Mouse (Mus musculus) neural tube, embryonic 12.5 days (tissue): ENCODE results near the gene Fcor. TPM values are rescaled to one million over a fixed set of nuclear protein-coding genes. Genes with fewer than 3 reads are reported as not detected.
A peak's percentile ranks its signal among the peaks of the same experiment; 100 is the strongest.

Experiments used
- ATAC-seq: fragments of 200-750 bp; cut with Nextera tagmentation; 2 replicates; pipeline ENCODE4 v1.8.0; 2017; ENCODE audit warnings: low read depth, mild to moderate bottlenecking, moderate TSS enrichment, moderate library complexity; ENCODE audit not compliant: low FRiP score
- H3K27ac ChIP-seq: fragments of 300-500 bp; sonication (generic); 2 replicates; pipeline ENCODE4 v1.5.1; 2016
- H3K27me3 ChIP-seq: fragments of 300-500 bp; sonication (generic); replicated peaks from 2 replicates; pipeline ENCODE4 v1.6.1; 2016; ENCODE audit warnings: mild to moderate bottlenecking
- H3K36me3 ChIP-seq: fragments of 300-500 bp; sonication (generic); 2 replicates; pipeline ENCODE4 v1.6.1; 2016; ENCODE audit warnings: mild to moderate bottlenecking
- H3K4me1 ChIP-seq: fragments of 300-500 bp; sonication (generic); 2 replicates; pipeline ENCODE4 v1.6.1; 2016
- H3K4me2 ChIP-seq: fragments of 300-500 bp; sonication (generic); replicated peaks from 2 replicates; pipeline ENCODE4 v1.6.1; 2016; ENCODE audit warnings: mild to moderate bottlenecking
- H3K4me3 ChIP-seq: fragments of 300-500 bp; sonication (generic); 2 replicates; pipeline ENCODE4 v1.5.1; 2016
- H3K9ac ChIP-seq: fragments of 300-500 bp; sonication (generic); 2 replicates; pipeline ENCODE4 v1.6.1; 2016; ENCODE audit warnings: mild to moderate bottlenecking
- H3K9me3 ChIP-seq: fragments of 300-500 bp; sonication (generic); 2 replicates; pipeline ENCODE4 v1.6.1; 2016; ENCODE audit warnings: mild to moderate bottlenecking
- WGBS: fragments of 180-500 bp; shearing (Covaris S2); methylation state at CpG from one replicate; pipeline ENCODE4 v1.1.7; 2016; 5-methylcytosine and 5-hydroxymethylcytosine counted together
- polyA plus RNA-seq: library from polyadenylated mRNA; unstranded; fragments of >200 nt; fragmentation: Nextera tagmentation; extraction: Ambion mirVana; gene quantifications from 2 replicates; pipeline ENCODE4 v1.2.1, GENCODE M21; 2016

The Fcor gene
- 7.1 and 8.0 TPM in 2 replicates for polyA plus RNA-seq

DNA sequence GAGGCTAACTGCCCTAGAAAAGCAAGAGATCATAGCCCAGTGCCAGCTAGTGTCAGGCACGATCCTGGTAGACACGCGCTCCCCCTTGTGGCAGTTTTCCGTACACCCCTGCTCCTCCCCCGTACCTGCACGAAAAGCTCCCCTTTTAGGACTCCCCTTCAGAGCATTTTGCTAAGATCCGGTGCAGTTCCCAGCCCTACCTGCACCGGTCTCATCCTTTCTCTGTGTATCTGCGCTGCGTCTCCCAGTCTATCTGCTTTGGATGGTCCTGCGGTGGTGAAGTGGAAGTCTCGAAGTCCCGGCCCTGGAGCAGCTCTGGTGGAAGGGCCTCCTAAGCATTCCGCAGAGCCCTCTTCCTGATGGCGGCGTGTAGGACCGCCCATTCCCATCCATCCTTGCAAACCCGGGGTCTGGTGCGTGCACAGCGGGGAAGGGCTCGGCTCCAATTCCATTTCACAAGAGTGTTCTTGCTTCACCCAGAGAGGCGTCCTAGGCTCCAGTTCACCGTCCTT is at the start of gene Fcor:
Gene Fcor, minus strand, starts transcription at position 383 of the 512 bp plus-strand sequence.
- H3K27ac ChIP-seq: 0 out of 2 replicates have a peak within 1 kb of the TSS, but pooled peaks have one; percentile 6
- H3K9me3 ChIP-seq: no peaks in the 10 kb centered on the region
- no peaks in the 10 kb centered on the region for H3K27me3 ChIP-seq
- H3K4me2 ChIP-seq: peak within 1 kb of the TSS; percentile 62
- peak within 1 kb of the TSS; percentile 59 for H3K9ac ChIP-seq
- H3K4me3 ChIP-seq: peak within 1 kb of the TSS; percentile 43
- peak; percentile 80 for ATAC-seq
- no peaks in the 10 kb centered on the region for H3K4me1 ChIP-seq
- under 1% methylated on average over 23 of the region's 23 CpGs for WGBS
- H3K36me3 ChIP-seq: no peaks in the 10 kb centered on the region

DNA sequence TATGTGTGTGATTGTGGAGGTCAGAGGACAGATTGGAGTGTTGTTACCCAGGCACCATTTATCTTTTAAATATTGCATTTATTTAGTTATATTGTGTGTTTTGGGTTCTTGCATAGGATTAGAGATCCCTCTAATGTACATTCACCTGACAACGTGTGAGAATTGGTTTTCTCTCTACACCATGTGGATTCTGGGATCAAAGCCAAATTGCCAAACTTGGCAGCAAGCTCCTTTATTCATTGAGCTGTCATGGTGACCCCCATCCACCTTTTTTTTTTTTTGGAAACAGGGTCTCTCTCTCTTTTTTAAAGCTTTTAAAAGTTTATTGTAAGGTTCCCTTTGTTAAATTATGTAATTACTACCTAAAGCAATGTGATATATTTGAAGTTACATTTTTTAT is 48.9 kb upstream of the Fcor start:
- ATAC-seq: no peak
- Histone ChIP-seq H3K4me1 (no peaks in the 10 kb centered on the region), H3K4me2 (no peak overlapping the region), H3K9ac (no peak overlapping the region), H3K36me3 (no peaks in the 10 kb centered on the region), H3K27me3 (no peaks in the 10 kb centered on the region), H3K9me3 (no peaks in the 10 kb centered on the region), H3K27ac (no peak overlapping the region), H3K4me3 (no peak overlapping the region)
- 46% methylated on average over 1 of the region's 1 CpGs for WGBS

DNA sequence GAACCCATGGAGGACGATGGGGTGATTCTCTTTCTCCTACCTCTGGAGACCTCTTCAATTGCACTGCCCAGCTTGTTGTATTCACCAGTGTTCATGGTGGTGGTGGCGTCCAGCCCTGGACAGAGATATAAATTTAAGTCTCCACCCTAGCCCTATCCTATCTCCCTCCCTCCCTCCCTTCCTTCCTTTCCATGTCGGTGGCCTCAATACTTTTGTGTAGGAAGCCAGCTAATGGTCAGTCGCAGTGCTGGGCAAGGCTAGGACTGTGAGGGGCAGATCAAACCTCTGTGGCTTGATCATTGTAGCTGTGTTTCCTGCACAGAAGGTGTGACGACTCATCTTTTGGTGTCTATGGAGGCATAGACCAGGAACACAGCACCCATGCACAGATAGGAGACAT is 48.4 kb upstream of the Fcor start, which contains the start of gene Clec4g:
Gene Clec4g, minus strand, starts transcription at position 101 of the 400 bp plus-strand sequence.
- no peak within 1 kb of the TSS for H3K9ac ChIP-seq
- WGBS: 77% methylated on average over 5 of the region's 5 CpGs
- H3K9me3 ChIP-seq: no peaks in the 10 kb centered on the region
- no peak within 1 kb of the TSS for H3K4me3 ChIP-seq
- no peaks in the 10 kb centered on the region for H3K36me3 ChIP-seq
- ATAC-seq: no peak
- H3K4me1 ChIP-seq: no peaks in the 10 kb centered on the region
- H3K4me2 ChIP-seq: no peak within 1 kb of the TSS
- H3K27ac ChIP-seq: no peak within 1 kb of the TSS
- no peaks in the 10 kb centered on the region for H3K27me3 ChIP-seq

DNA sequence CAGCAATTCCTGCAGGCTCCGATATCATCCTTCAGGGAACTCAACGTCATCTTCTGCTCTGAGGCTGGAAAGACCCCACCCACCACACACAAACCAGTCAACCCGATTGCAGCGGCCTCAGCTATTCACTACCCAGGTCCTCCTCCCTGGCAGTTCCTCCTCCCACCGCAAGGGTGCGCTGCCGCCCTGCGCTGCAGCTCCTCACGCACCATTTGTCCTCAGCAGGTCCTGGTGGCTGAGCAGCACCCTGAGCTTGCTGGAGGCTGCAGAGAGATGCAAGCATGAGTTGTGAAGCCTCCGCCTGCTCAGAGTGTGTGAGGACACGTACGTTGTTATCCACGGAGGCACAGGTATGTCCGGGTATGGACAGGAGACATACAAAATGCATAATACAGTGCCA is 46.4 kb upstream of the Fcor start:
- no peaks in the 10 kb centered on the region for H3K27me3 ChIP-seq
- H3K27ac ChIP-seq: no peak overlapping the region
- H3K9me3 ChIP-seq: no peaks in the 10 kb centered on the region
- no peaks in the 10 kb centered on the region for H3K36me3 ChIP-seq
- no peak overlapping the region for H3K4me3 ChIP-seq
- no peak overlapping the region for H3K9ac ChIP-seq
- no peak overlapping the region for H3K4me2 ChIP-seq
- ATAC-seq: peak; percentile 50; the same call in 1 of the 2 replicates
- 15% methylated on average over 14 of the region's 14 CpGs for WGBS
- H3K4me1 ChIP-seq: no peaks in the 10 kb centered on the region

DNA sequence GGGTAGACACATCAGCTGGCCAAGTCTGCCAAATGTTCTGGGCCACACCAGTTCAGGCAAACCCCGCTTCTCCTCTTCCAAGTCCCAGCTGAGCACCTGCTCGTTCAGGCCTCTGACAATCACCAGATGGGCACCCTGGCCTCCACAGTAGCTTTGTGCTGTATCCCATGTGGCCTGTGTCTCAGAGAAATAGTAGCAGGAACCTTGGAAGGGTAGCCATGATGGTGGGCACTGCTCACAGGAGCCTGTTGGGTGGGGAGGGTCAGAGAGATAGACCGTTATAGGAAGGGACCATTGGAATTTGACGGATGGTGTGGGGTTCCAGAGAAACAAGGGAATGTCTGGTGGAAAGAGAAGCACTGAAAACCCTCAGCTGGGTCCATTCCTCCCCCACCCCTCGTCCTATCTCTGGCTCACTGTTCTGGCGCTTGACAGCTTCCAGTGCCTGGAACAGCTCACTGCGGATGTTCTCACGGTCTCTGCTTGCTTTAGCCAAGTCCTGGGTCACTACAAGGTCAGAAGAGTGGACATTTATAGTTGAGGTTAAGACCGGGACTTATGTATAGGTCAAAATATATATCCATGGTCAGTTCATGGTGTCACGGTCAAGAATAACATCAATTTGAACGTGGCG is 45.3 kb upstream of the Fcor start:
- Histone ChIP-seq H3K4me1 (no peaks in the 10 kb centered on the region), H3K9me3 (no peaks in the 10 kb centered on the region), H3K4me3 (no peak overlapping the region), H3K27me3 (no peaks in the 10 kb centered on the region), H3K9ac (no peak overlapping the region), H3K4me2 (no peak overlapping the region), H3K36me3 (no peaks in the 10 kb centered on the region), H3K27ac (no peak overlapping the region)
- ATAC-seq: no peak
- WGBS: 83% methylated on average over 12 of the region's 12 CpGs

DNA sequence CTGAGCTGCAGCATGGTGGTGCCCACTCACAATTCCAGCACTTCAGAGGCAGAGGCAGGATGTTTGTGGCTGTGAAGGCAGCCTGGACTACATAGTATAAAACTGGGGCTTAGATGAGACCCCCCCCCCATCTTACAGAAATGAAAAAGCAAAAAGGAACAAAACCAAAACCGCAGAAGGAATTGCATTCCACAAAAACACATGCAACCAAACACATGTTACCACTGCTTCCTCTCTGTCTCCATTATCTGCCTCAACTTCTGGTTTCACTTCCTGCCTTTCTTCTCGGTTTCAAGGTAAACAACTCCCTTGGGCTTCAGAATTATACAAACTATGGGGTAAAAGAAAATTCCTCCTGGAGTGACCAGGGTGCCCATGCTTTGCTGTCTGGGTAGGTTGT is 39.5 kb upstream of the Fcor start:
- Histone ChIP-seq H3K9ac (no peak overlapping the region), H3K27ac (no peak overlapping the region), H3K4me3 (no peak overlapping the region), H3K36me3 (no peaks in the 10 kb centered on the region), H3K4me1 (no peaks in the 10 kb centered on the region), H3K9me3 (no peaks in the 10 kb centered on the region), H3K27me3 (no peaks in the 10 kb centered on the region), H3K4me2 (no peak overlapping the region)
- WGBS: 57% methylated on average over 2 of the region's 2 CpGs
- no peak for ATAC-seq

DNA sequence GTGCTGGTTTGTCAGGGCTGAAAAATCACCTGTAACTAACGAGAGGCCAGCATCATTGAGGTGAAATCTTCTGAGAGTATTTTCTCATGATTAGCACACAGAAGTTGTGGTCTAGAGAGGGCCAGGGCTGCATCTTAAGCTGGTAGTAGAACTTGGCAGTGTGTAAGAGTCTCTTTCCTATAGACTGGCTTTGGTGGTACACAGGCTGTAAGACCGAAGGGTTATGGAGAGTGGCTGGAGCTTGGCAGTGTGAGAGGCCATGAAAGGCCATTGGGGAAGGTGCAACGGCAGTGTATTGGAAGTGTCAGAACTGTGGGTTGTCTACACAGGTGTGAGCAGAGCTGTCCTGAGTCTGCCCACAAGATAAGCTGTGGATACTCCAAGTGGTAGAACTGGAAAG is 38.1 kb upstream of the Fcor start:
- no peak overlapping the region for H3K27ac ChIP-seq
- no peaks in the 10 kb centered on the region for H3K4me1 ChIP-seq
- no peaks in the 10 kb centered on the region for H3K36me3 ChIP-seq
- no peak overlapping the region for H3K4me3 ChIP-seq
- H3K9me3 ChIP-seq: no peaks in the 10 kb centered on the region
- WGBS: 86% methylated on average over 3 of the region's 3 CpGs
- no peak overlapping the region for H3K4me2 ChIP-seq
- no peak for ATAC-seq
- no peak overlapping the region for H3K9ac ChIP-seq
- no peaks in the 10 kb centered on the region for H3K27me3 ChIP-seq

DNA sequence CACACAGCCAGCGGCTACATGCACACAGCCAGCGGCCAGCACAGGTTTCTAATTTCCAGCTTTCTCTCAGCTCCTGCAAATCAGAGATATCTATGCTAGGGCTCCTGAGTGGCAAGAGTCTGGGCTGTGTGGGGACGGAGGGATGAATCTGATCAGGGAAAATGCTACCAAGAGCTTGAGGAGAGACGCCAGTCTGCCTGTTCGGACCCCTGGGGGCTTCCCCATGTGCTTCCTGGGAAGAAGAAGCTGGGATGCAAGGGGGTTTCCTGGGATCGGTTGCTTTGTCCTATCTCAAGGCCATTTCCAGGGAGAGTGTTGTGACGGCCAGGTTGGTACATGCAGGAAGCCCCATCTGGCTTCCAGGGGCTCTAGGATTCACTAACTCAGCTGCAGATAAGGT is 35.4 kb upstream of the Fcor start:
- H3K9ac ChIP-seq: no peak overlapping the region
- ATAC-seq: no peak
- no peak overlapping the region for H3K27ac ChIP-seq
- H3K9me3 ChIP-seq: no peaks in the 10 kb centered on the region
- no peaks in the 10 kb centered on the region for H3K4me1 ChIP-seq
- H3K4me3 ChIP-seq: no peak overlapping the region
- H3K27me3 ChIP-seq: no peaks in the 10 kb centered on the region
- no peaks in the 10 kb centered on the region for H3K36me3 ChIP-seq
- H3K4me2 ChIP-seq: no peak overlapping the region
- 76% methylated on average over 7 of the region's 7 CpGs for WGBS

DNA sequence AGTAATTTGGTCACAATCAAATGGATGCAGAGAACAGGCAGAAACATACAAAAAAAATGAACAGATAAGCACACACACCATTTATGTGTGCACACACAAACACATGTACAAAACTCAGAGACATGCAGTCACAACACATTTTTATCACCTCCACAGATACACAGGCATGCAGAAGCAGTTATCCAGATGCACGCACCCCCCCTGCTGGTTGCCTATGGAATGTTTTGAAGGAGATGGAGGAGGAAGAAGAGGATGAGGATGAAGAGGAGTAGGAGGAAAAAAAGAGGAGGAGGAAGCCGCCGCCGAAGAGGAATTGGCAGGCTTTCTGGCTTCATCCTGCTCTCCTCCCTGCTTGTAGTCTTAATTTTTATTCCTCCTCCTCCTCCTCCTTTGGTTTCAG is 33.5 kb upstream of the Fcor start:
- Histone ChIP-seq H3K27ac (no peak overlapping the region), H3K4me3 (no peak overlapping the region), H3K36me3 (no peaks in the 10 kb centered on the region), H3K4me1 (no peaks in the 10 kb centered on the region), H3K9ac (no peak overlapping the region), H3K4me2 (no peak overlapping the region), H3K27me3 (no peaks in the 10 kb centered on the region), H3K9me3 (no peaks in the 10 kb centered on the region)
- 76% methylated on average over 4 of the region's 4 CpGs for WGBS
- ATAC-seq: no peak

DNA sequence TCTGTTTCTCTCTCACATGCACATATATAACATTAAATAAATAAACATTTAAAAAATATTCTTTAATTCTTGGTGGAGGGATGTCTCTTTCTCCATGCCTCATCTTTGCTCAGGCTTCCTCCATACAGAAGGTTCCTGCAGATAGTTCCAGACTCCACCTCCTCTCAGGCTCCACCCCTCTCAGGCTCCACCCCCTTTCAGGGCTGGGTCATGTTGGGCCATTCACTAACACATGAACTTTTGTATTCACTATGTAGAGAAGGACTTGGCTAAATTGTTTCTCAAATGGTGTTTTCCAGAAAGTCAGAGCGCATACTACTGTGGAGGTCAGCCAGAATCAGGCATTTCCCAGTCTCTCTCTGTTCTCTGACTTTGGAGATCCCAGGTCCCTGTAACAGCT is 29.3 kb upstream of the Fcor start:
- H3K9ac ChIP-seq: no peak overlapping the region
- no peaks in the 10 kb centered on the region for H3K27me3 ChIP-seq
- H3K4me3 ChIP-seq: no peak overlapping the region
- H3K4me2 ChIP-seq: no peak overlapping the region
- 91% methylated on average over 1 of the region's 1 CpGs for WGBS
- no peaks in the 10 kb centered on the region for H3K36me3 ChIP-seq
- no peak overlapping the region for H3K27ac ChIP-seq
- H3K9me3 ChIP-seq: no peaks in the 10 kb centered on the region
- no peak for ATAC-seq
- H3K4me1 ChIP-seq: no peaks in the 10 kb centered on the region

DNA sequence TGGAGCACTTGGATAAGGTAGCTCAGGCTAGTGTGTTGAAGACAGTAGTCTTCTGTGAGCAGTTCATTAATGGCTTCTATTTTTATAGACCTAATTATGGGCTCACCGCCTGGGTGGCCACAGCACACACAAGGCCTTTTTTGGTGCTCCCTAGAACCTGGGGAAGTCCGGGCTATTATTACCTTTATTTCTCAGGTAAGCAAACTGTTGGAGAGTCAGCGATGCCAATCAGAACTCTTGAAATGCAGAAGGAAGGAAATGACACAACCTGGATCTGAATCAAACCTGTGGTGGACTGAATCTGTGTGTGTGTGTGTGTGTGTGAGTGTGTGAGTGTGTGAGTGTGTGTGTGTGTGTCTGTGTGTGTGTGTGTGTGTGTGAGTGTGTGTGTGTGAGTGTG is 22.0 kb upstream of the Fcor start, which contains the start of gene Fcer2a:
Gene Fcer2a, minus strand, starts transcription at position 55 of the 400 bp plus-strand sequence.
- Histone ChIP-seq H3K4me2 (no peak within 1 kb of the TSS), H3K27me3 (no peaks in the 10 kb centered on the region), H3K4me1 (no peaks in the 10 kb centered on the region), H3K9me3 (0 out of 2 replicates have a peak, but pooled peaks cover 3% of the 10 kb centered on the region), H3K4me3 (no peak within 1 kb of the TSS), H3K36me3 (no peaks in the 10 kb centered on the region), H3K27ac (no peak within 1 kb of the TSS), H3K9ac (no peak within 1 kb of the TSS)
- no peak for ATAC-seq
- WGBS: 80% methylated on average over 3 of the region's 3 CpGs

DNA sequence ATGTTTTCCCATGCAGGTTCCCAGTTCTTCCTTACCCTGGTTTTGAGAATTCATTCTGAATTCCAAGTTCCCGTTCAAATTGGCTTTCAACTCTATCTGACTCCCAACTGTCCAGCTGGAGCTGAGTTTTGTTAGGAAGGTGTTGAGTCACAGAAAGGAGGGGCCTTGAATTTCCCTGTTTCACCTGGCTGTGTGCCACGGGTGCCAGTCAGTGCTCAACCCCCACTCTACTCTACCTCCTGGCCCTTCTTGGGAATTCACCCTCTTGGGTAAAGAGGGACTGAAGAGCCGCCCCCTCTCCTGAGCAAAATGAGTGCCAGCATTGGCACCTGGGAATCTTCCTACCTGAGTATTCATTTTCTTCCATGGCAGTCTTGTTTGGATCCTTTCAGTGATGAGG is 18.6 kb upstream of the Fcor start:
- Histone ChIP-seq H3K4me1 (no peaks in the 10 kb centered on the region), H3K9ac (no peak overlapping the region), H3K36me3 (no peaks in the 10 kb centered on the region), H3K9me3 (0 out of 2 replicates have a peak, but pooled peaks cover 3% of the 10 kb centered on the region), H3K4me3 (no peak overlapping the region), H3K27ac (no peak overlapping the region), H3K27me3 (no peaks in the 10 kb centered on the region), H3K4me2 (no peak overlapping the region)
- ATAC-seq: no peak
- 81% methylated on average over 3 of the region's 3 CpGs for WGBS

DNA sequence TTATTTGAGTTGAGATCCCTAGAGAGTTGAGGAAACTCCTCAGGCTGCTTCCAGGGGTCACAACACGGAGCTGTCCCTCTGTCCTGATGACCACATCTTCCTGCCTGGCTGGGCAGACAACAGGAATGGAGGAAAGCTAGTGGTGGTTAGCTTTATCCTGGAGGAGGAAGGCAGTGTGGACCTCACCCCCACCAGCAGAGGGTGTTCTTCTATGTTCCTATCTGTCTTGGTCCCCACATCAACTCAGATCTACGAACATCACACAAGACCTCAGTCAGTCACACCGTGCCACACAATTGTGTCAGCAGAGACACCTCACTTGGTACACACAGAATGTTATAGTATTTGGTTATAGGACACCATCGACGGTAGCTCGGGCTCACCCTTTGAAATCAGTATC is 15.4 kb upstream of the Fcor start:
- Histone ChIP-seq H3K4me3 (no peak overlapping the region), H3K4me2 (no peak overlapping the region), H3K27ac (no peak overlapping the region), H3K4me1 (no peaks in the 10 kb centered on the region), H3K36me3 (no peaks in the 10 kb centered on the region), H3K9me3 (no peaks in the 10 kb centered on the region), H3K27me3 (no peaks in the 10 kb centered on the region), H3K9ac (no peak overlapping the region)
- ATAC-seq: no peak
- WGBS: 78% methylated on average over 6 of the region's 6 CpGs
